Mouse (Mus musculus) intestine, embryonic 14.5 days (tissue): ENCODE measurements around the gene Abcc12. TPM values are rescaled to one million over a fixed set of nuclear protein-coding genes. Genes with fewer than 3 reads are reported as not detected.

Experiments
- ATAC-seq: fragments of 200-750 bp; cut with Nextera tagmentation; replicated peaks from 2 replicates; pipeline ENCODE4 v1.8.0; 2017; ENCODE audit warnings: low read depth, moderate number of reproducible peaks, moderate TSS enrichment, moderate library complexity; ENCODE audit not compliant: low FRiP score, low TSS enrichment
- DNase-seq: peaks from one replicate; pipeline ENCODE4 v3.0.0-alpha.2; 2018; ENCODE audit warnings: low spot score
- H3K27ac ChIP-seq: fragments of 300-500 bp; sonication (generic); 2 replicates; pipeline ENCODE4 v1.5.1; 2014; ENCODE audit warnings: low read depth, mild to moderate bottlenecking, control low read depth
- H3K27me3 ChIP-seq: fragments of 300-500 bp; sonication (generic); replicated peaks from 2 replicates; pipeline ENCODE4 v1.6.1; 2014; ENCODE audit warnings: low read length, control low read depth; ENCODE audit not compliant: control insufficient read depth, insufficient read depth
- H3K36me3 ChIP-seq: fragments of 300-500 bp; sonication (generic); 2 replicates; pipeline ENCODE4 v1.6.1; 2014; ENCODE audit warnings: low read length, control low read depth; ENCODE audit not compliant: control insufficient read depth, insufficient read depth
- H3K4me1 ChIP-seq: fragments of 300-500 bp; sonication (generic); replicated peaks from 2 replicates; pipeline ENCODE4 v1.6.1; 2014; ENCODE audit warnings: low read length, control low read depth, mixed read lengths; ENCODE audit not compliant: control insufficient read depth, insufficient read depth
- H3K4me2 ChIP-seq: fragments of 300-500 bp; sonication (generic); 2 replicates; pipeline ENCODE4 v1.6.1; 2014; ENCODE audit warnings: low read length
- H3K4me3 ChIP-seq: fragments of 300-500 bp; sonication (generic); 2 replicates; pipeline ENCODE4 v1.5.1; 2014; ENCODE audit warnings: low read depth, low read length, control low read depth, mixed read lengths
- H3K9ac ChIP-seq: fragments of 300-500 bp; sonication (generic); 2 replicates; pipeline ENCODE4 v1.6.1; 2014; ENCODE audit warnings: mild to moderate bottlenecking, low read length
- H3K9me3 ChIP-seq: fragments of 300-500 bp; sonication (generic); 2 replicates; pipeline ENCODE4 v1.6.1; 2016; ENCODE audit warnings: low read length, control low read depth; ENCODE audit not compliant: control insufficient read depth
- WGBS: fragments of 180-500 bp; shearing (Covaris S2); extraction: QIAGEN DNeasy Blood & Tissue Kit; methylation state at CpG from one replicate; pipeline ENCODE4 v1.1.7; 2014; 5-methylcytosine and 5-hydroxymethylcytosine counted together
- polyA plus RNA-seq: library from polyadenylated mRNA; unstranded; fragments of >200 nt; fragmentation: Nextera tagmentation; extraction: Ambion mirVana; gene quantifications from 2 replicates; pipeline ENCODE4 v1.2.1, GENCODE M21; 2014

Abcc12 gene
- polyA plus RNA-seq, 1 experiment from 2014 or later = 0.19 TPM

DNA sequence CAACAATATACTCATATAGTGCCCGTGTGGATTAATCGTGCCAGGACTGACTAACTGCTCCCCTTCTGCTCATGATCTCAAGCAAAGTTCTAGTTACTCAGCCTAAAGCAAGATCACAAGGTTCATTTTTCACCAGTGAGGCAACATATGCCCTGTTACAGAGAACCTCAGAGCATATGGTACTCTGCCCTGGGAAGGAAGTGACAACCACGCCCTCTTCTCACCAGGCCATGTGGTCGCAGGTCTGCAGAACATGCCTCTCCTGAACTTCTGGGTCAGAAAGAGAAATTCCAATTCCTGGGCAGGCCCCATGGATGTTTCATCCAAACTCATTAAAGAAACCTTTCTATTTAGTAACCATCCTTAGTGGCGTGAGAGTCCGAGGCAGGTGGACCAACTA lies 39.6 kb downstream of the Abcc12 start:
- no peak for ATAC-seq
- H3K4me1 ChIP-seq = no peaks in the 10 kb centered on the region; the same call in 1 of the 2 replicates
- H3K36me3 ChIP-seq = no peaks in the 10 kb centered on the region
- no peaks in the 10 kb centered on the region for H3K27me3 ChIP-seq
- DNase-seq = no peak
- no peak overlapping the region for H3K27ac ChIP-seq
- 81% methylated on average over 6 of the region's 6 CpGs for WGBS
- H3K9me3 ChIP-seq = no peaks in the 10 kb centered on the region
- H3K4me2 ChIP-seq = no peak overlapping the region
- no peak overlapping the region for H3K9ac ChIP-seq
- H3K4me3 ChIP-seq = no peak overlapping the region

DNA sequence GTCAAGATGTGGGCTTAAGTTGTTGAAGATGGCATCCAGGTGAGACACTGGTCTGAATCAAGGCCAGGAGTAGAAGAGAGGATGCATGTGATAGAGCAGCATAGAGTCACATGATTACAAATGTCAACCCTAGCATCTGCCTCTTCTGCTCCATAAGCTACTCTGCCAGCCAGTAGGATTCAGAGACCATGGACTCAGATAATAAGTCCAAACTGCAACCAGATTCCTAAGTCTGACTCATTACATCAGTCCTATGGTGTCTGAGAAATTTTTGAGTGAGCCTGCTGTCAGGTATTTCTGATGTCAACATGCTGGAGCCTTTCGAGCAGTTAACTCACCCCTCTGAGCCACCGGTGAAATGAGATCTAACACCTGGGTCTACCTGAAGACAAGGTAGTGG lies 40.1 kb downstream of the Abcc12 start:
- ATAC-seq (no peak), DNase-seq (no peak)
- Histone ChIP-seq H3K4me2 (no peak overlapping the region), H3K27me3 (no peaks in the 10 kb centered on the region), H3K4me1 (no peaks in the 10 kb centered on the region; the same call in 1 of the 2 replicates), H3K9ac (no peak overlapping the region), H3K27ac (no peak overlapping the region), H3K9me3 (no peaks in the 10 kb centered on the region), H3K4me3 (no peak overlapping the region), H3K36me3 (no peaks in the 10 kb centered on the region)
- WGBS = 89% methylated on average over 2 of the region's 2 CpGs

GRCm38 (mm10) chr8:86536663-86536987 lies 43.9 kb downstream of the Abcc12 start:
- H3K4me3 ChIP-seq = no peak overlapping the region
- H3K27me3 ChIP-seq = no peaks in the 10 kb centered on the region
- no peak overlapping the region for H3K27ac ChIP-seq
- ATAC-seq (0 out of 2 replicates have a peak, but pooled peaks have one; percentile 27), DNase-seq (no peak)
- H3K4me2 ChIP-seq = no peak overlapping the region
- H3K9ac ChIP-seq = no peak overlapping the region
- H3K9me3 ChIP-seq = no peaks in the 10 kb centered on the region
- no peaks in the 10 kb centered on the region; the same call in 1 of the 2 replicates for H3K4me1 ChIP-seq
- no peaks in the 10 kb centered on the region for H3K36me3 ChIP-seq
- 59% methylated on average over 3 of the region's 3 CpGs for WGBS

- peak overlapping the region; percentile 14; the same call in 1 of the 2 replicates for H3K4me2 ChIP-seq
- no peaks in the 10 kb centered on the region; the same call in 1 of the 2 replicates for H3K4me1 ChIP-seq
- no peaks in the 10 kb centered on the region for H3K36me3 ChIP-seq
- no peaks in the 10 kb centered on the region for H3K27me3 ChIP-seq
- ATAC-seq (0 out of 2 replicates have a peak, but pooled peaks have one; percentile 15), DNase-seq (peak; percentile 83)
- H3K9me3 ChIP-seq = no peaks in the 10 kb centered on the region
- H3K9ac ChIP-seq = no peak overlapping the region
- H3K4me3 ChIP-seq = no peak overlapping the region
- H3K27ac ChIP-seq = no peak overlapping the region
- WGBS = 42% methylated on average over 11 of the region's 11 CpGs
Measured at GRCm38 (mm10) chr8:86535791-86536662, 44.5 kb downstream of the Abcc12 start.

GRCm38 (mm10) chr8:86535068-86535560 lies 45.4 kb downstream of the Abcc12 start:
- 66% methylated on average over 7 of the region's 7 CpGs for WGBS
- no peak for ATAC-seq
- no peak overlapping the region for H3K27ac ChIP-seq

DNA sequence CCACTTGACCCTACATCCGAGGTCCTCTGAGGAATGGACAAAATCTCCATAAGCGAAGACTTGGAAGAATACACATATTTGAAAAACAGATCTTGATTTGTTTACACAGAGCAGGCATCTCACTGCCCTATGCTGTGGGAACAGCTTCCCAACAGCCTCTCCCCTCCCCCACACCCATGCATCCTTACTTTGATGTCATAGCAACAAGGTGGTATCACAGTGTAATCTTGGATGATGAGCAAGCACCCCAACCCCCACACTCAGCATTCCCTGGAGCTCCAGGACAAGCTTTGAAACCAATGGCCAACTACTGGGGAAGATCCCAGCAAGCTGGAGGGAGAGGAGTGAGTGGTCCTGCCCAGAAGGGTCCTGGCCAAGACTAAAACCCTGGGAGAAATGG lies 50.8 kb downstream of the Abcc12 start:
- DNase-seq (no peak), ATAC-seq (no peak)
- H3K9ac ChIP-seq = no peak overlapping the region
- no peaks in the 10 kb centered on the region for H3K4me1 ChIP-seq
- H3K27me3 ChIP-seq = no peaks in the 10 kb centered on the region
- 24% methylated on average over 2 of the region's 2 CpGs for WGBS
- no peak overlapping the region for H3K4me2 ChIP-seq
- no peak overlapping the region for H3K4me3 ChIP-seq
- no peak overlapping the region for H3K27ac ChIP-seq
- H3K36me3 ChIP-seq = no peaks in the 10 kb centered on the region
- H3K9me3 ChIP-seq = no peaks in the 10 kb centered on the region

More at GRCm38 (mm10) chr8:86535068-86535560, 45.4 kb downstream of the Abcc12 start:
- Histone ChIP-seq H3K9me3 (no peaks in the 10 kb centered on the region), H3K4me1 (no peaks in the 10 kb centered on the region; the same call in 1 of the 2 replicates), H3K4me2 (no peak overlapping the region), H3K36me3 (no peaks in the 10 kb centered on the region), H3K27me3 (no peaks in the 10 kb centered on the region), H3K9ac (no peak overlapping the region), H3K4me3 (no peak overlapping the region)
- DNase-seq = no peak

GRCm38 (mm10) chr8:86527336-86528029 lies 53.0 kb downstream of the Abcc12 start:
- Histone ChIP-seq H3K27ac (no peak overlapping the region), H3K4me2 (no peak overlapping the region)
- WGBS = 69% methylated on average over 19 of the region's 19 CpGs

DNA sequence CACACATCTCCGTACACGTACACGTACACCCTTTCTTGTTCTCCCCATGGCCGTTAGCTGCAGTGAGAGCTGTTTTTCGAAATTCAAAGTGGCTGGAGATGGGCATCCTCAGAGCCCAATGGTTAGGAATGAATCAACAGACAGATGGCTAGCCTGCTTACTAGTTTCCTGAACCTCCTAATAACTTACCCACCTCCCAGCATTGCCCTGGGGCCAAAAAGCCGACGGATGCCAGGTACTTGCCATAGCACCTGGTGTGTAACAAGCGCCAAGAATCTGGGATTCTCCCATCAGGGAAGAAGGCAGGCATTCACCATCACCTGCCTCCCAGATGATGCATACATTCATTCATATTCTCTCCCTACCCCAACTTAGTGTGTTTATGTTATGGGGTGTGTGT lies 53.7 kb downstream of the Abcc12 start:
- no peak overlapping the region for H3K4me2 ChIP-seq
- no peak overlapping the region for H3K9ac ChIP-seq
- WGBS = 92% methylated on average over 8 of the region's 8 CpGs
- H3K27me3 ChIP-seq = no peaks in the 10 kb centered on the region
- H3K4me1 ChIP-seq = no peaks in the 10 kb centered on the region
- no peak overlapping the region for H3K27ac ChIP-seq
- H3K4me3 ChIP-seq = no peak overlapping the region
- no peaks in the 10 kb centered on the region for H3K9me3 ChIP-seq
- DNase-seq = no peak
- ATAC-seq = no peak
- H3K36me3 ChIP-seq = no peaks in the 10 kb centered on the region

More at GRCm38 (mm10) chr8:86527336-86528029, 53.0 kb downstream of the Abcc12 start:
- no peaks in the 10 kb centered on the region for H3K9me3 ChIP-seq
- H3K9ac ChIP-seq = no peak overlapping the region
- ATAC-seq (no peak), DNase-seq (no peak)
- no peak overlapping the region for H3K4me3 ChIP-seq
- no peaks in the 10 kb centered on the region for H3K27me3 ChIP-seq
- no peaks in the 10 kb centered on the region for H3K4me1 ChIP-seq
- no peaks in the 10 kb centered on the region for H3K36me3 ChIP-seq
